Mouse (Mus musculus): ENCODE results near the gene Fam13a.
A peak's percentile ranks its signal among the peaks of the same experiment; 100 is the strongest.

Fam13a gene

GRCm38 (mm10) chr6:58933189-58933913 lies 91.0 kb downstream of the Fam13a start:
- peak; percentile 3 for DNase-seq (ENCODE audit: low read depth, low spot score)

GRCm38 (mm10) chr6:58932515-58933188 lies 91.7 kb downstream of the Fam13a start:
- DNase-seq (ENCODE audit: low read depth, low spot score), result no peak

- no peak for DNase-seq (ENCODE audit: low read depth, low spot score)
These were observed 93.2 kb downstream of the Fam13a start for GRCm38 (mm10) chr6:58931149-58931548.

- DNase-seq (ENCODE audit: low read depth, low spot score), result no peak
These were observed 94.4 kb downstream of the Fam13a start for GRCm38 (mm10) chr6:58929911-58930431.

- DNase-seq (ENCODE audit: low read depth, low spot score), result no peak
These were observed 96.5 kb downstream of the Fam13a start for GRCm38 (mm10) chr6:58927881-58928280.

GRCm38 (mm10) chr6:58922511-58922910 lies 101.8 kb downstream of the Fam13a start:
- DNase-seq (ENCODE audit: low read depth, low spot score), result no peak

- DNase-seq (ENCODE audit: low read depth, low spot score), result no peak
These were observed 102.7 kb downstream of the Fam13a start for GRCm38 (mm10) chr6:58921623-58922022.

- no peak for DNase-seq (ENCODE audit: low read depth, low spot score)
These were observed 103.6 kb downstream of the Fam13a start for GRCm38 (mm10) chr6:58920735-58921134.

- DNase-seq (ENCODE audit: low read depth, low spot score), result no peak
These were observed 107.9 kb downstream of the Fam13a start for GRCm38 (mm10) chr6:58916498-58916897.

GRCm38 (mm10) chr6:58913971-58914370 lies 110.4 kb downstream of the Fam13a start:
- DNase-seq (ENCODE audit: low read depth, low spot score), result no peak

- no peak for DNase-seq (ENCODE audit: low read depth, low spot score)
These were observed 110.8 kb downstream of the Fam13a start for GRCm38 (mm10) chr6:58913551-58913950.

- DNase-seq (ENCODE audit: low read depth, low spot score), result no peak
These were observed 111.5 kb downstream of the Fam13a start for GRCm38 (mm10) chr6:58912842-58913241.

- DNase-seq (ENCODE audit: low read depth, low spot score), result no peak
These were observed 116.6 kb downstream of the Fam13a start for GRCm38 (mm10) chr6:58907791-58908190.

- DNase-seq (ENCODE audit: low read depth, low spot score), result no peak
These were observed 117.0 kb downstream of the Fam13a start for GRCm38 (mm10) chr6:58907336-58907735.

GRCm38 (mm10) chr6:58906852-58907261 lies 117.5 kb downstream of the Fam13a start, which contains the start of gene Nap1l5:
Gene Nap1l5, minus strand, starts transcription at chr6:58907076.
- peak; percentile 23 for DNase-seq (ENCODE audit: low read depth, low spot score)

GRCm38 (mm10) chr6:58904551-58904950 lies 119.8 kb downstream of the Fam13a start:
- DNase-seq (ENCODE audit: low read depth, low spot score), result no peak

- DNase-seq (ENCODE audit: low read depth, low spot score), result no peak
These were observed 121.2 kb downstream of the Fam13a start for GRCm38 (mm10) chr6:58903171-58903570.

- DNase-seq (ENCODE audit: low read depth, low spot score), result no peak
These were observed 123.8 kb downstream of the Fam13a start for GRCm38 (mm10) chr6:58900536-58900935.

- no peak for DNase-seq (ENCODE audit: low read depth, low spot score)
These were observed 125.3 kb downstream of the Fam13a start for GRCm38 (mm10) chr6:58899076-58899475.

- no peak for DNase-seq (ENCODE audit: low read depth, low spot score)
These were observed 127.7 kb downstream of the Fam13a start for GRCm38 (mm10) chr6:58896648-58897047.

GRCm38 (mm10) chr6:58894994-58895393 lies 129.4 kb downstream of the Fam13a start:
- no peak for DNase-seq (ENCODE audit: low read depth, low spot score)

GRCm38 (mm10) chr6:58893307-58893706 lies 131.0 kb downstream of the Fam13a start:
- no peak for DNase-seq (ENCODE audit: low read depth, low spot score)

- DNase-seq (ENCODE audit: low read depth, low spot score), result no peak
These were observed 134.4 kb downstream of the Fam13a start for GRCm38 (mm10) chr6:58889917-58890316.
